In the genomic region with DNA sequence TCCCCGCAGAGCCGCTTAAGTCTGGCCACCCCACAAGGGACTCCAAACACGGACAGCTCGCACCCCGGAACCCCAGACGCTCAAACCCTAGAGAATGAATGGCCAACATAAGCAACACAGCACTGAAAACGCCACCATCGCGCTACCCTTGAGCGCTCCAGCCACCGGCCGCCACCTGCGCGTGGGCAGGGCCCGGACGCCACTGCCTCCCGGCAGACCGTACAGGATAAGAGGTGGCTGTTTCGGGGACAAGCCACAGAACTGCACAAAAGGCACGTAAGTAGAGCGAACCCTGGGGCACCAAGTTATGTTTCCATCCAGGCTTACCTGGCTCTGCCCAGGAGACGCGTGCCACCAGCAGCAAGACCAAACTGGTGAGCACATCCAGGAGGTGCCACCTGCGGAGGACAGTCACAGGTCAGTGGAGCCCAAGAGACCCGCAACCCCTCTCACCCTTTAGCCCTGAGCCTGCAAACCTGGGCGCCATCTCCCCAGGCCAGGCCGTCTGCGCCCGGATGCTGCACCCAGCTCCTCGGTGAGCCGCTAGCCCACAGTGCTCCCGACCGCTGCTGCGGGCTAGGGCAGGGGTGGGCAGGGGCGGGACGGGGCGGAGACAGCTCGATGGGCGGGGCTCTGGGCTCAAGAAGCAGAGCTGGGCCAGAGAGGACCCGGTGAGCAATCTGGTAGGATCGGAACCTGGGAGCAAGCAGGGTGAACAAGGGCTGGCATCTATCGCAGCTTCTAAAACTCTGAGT, we compare ENCODE assay signal across 8 mouse cellular contexts. TPM values are rescaled to one million over a fixed set of nuclear protein-coding genes. Genes with fewer than 3 reads are reported as not detected.
A peak's percentile ranks its signal among the peaks of the same experiment; 100 is the strongest.
DNase-seq lines count a peak whose midpoint lies in the region; ATAC-seq lines count a peak whose summit lies in the region.

Gene Col18a1, minus strand, starts transcription at position 586 of the 755 bp plus-strand sequence.

- peaks cover 30% of the 10 kb centered on the region for H3K27me3 ChIP-seq in midbrain, embryonic 13.5 days

- H3K27ac ChIP-seq in midbrain, embryonic 13.5 days, result peak within 1 kb of the TSS; percentile 19

- intact Hi-C loops in heart, postnatal 14 days (cut with DNase I), result no loop called here

- no peaks in the 10 kb centered on the region for H3K36me3 ChIP-seq in midbrain, embryonic 13.5 days

- H3K9me3 ChIP-seq in midbrain, embryonic 13.5 days, result no peaks in the 10 kb centered on the region

- ATAC-seq in midbrain, embryonic 13.5 days, result peak; percentile 77

- peaks cover 31% of the 10 kb centered on the region for H3K4me1 ChIP-seq in midbrain, embryonic 13.5 days (replicated peaks)

- peak within 1 kb of the TSS; percentile 62 for H3K9ac ChIP-seq in midbrain, embryonic 13.5 days (replicated peaks)

- under 1% methylated on average over 42 of the region's 42 CpGs for WGBS in midbrain, embryonic 13.5 days

- peak within 1 kb of the TSS; percentile 90 for H3K4me2 ChIP-seq in midbrain, embryonic 13.5 days (replicated peaks)

- DNase-seq in ovary, postnatal 36 days (ENCODE audit: low spot score), result peak; percentile 57
- DNase-seq in ovary, adult 18-20 months (ENCODE audit: low spot score), result no peak
- peak; percentile 86 for DNase-seq in embryo, embryonic 10.5 days (ENCODE audit: low spot score)
- DNase-seq in heart, postnatal 14 days, result peak; percentile 49 to 51
- DNase-seq in kidney, postnatal 4 days, result peak; percentile 79 to 84
- DNase-seq in layer of hippocampus, adult 18-20 months (ENCODE audit: low spot score in 2 of 2), result no peak
- no peak for DNase-seq in left cerebral cortex, adult 18-20 months (ENCODE audit: low spot score in 2 of 2)

- H3K4me3 ChIP-seq in midbrain, embryonic 13.5 days (replicated peaks), result peak within 1 kb of the TSS; percentile 51

RNA-seq across cellular contexts. Expression of gene Col18a1, which starts in this region (rescaled TPM):
- total RNA-seq in heart, postnatal 14 days (2021), result 10 to 100 TPM; 30.0 to 31.8 TPM
- polyA plus RNA-seq in midbrain, embryonic 13.5 days (2015; fragmentation: Nextera tagmentation; extraction: Ambion mirVana), result 32.8 and 39.6 TPM in 2 replicates
- total RNA-seq in layer of hippocampus, adult 18-20 months (2021), result 1 to 10 TPM; 3.3 to 3.5 TPM
- total RNA-seq in left cerebral cortex, adult 18-20 months (2021), result 1 to 10 TPM; 4.4 to 4.5 TPM

Comparison
In these comparisons a context has a peak if more than half of its experiments do, and no peak if none do; other contexts are left out.
1. RNA of gene Col18a1 (total RNA-seq): 30.0 to 31.8 TPM in heart, postnatal 14 days; 4.4 to 4.5 TPM in left cerebral cortex, adult 18-20 months and 3.3 to 3.5 TPM in layer of hippocampus, adult 18-20 months; every median in the first group is over 4 times any median in the second.
2. DNase-seq: peak in ovary, postnatal 36 days (single experiment), embryo, embryonic 10.5 days (single experiment), heart, postnatal 14 days (2 of 2) and kidney, postnatal 4 days (2 of 2); none in ovary, adult 18-20 months (single experiment), layer of hippocampus, adult 18-20 months (0 of 2) and left cerebral cortex, adult 18-20 months (0 of 2).